Comparison of ENCODE assay signal across 25 mouse cellular contexts in genomic region chr14:20999617-21000016, GRCm38 (mm10).
"Had no signal": no experiment of that assay in that cellular context is flagged by ENCODE, and none has a peak within 500 bp of the region (broad histone marks: within the 10 kb centered on the region; RNA-seq: fewer than 3 reads in every experiment).

No protein-coding gene starts in this region.

- H3K36me3 ChIP-seq: hindbrain, embryonic 15.5 days had no signal

- H3K4me1 ChIP-seq: hindbrain, embryonic 15.5 days; kidney, embryonic 15.5 days; limb, embryonic 10.5 days; limb, embryonic 12.5 days had no signal

- DNase-seq: forebrain, postnatal 0 days; gastrocnemius, postnatal 14 days; gastrocnemius, postnatal 36 days; heart, adult 2 months; heart, postnatal 14 days; heart, postnatal 36 days; kidney, adult 18-20 months; kidney, adult 9 months; kidney, postnatal 10 days; kidney, postnatal 25 days; kidney, postnatal 4 days; layer of hippocampus, adult 9-11 months; liver; liver, embryonic 13.5 days had no signal

- H3K9ac ChIP-seq: forebrain, postnatal 0 days; heart, embryonic 13.5 days; heart, embryonic 15.5 days; hindbrain, embryonic 13.5 days; hindbrain, embryonic 15.5 days; kidney, embryonic 15.5 days; limb, embryonic 12.5 days; liver, embryonic 13.5 days; liver, embryonic 15.5 days had no signal

- ATAC-seq: forebrain, postnatal 0 days; hindbrain, postnatal 0 days had no signal

- H3K4me2 ChIP-seq: heart, embryonic 11.5 days; heart, embryonic 13.5 days; heart, embryonic 15.5 days; hindbrain, embryonic 13.5 days; hindbrain, embryonic 15.5 days; kidney, embryonic 15.5 days; limb, embryonic 12.5 days; liver, embryonic 13.5 days; liver, embryonic 15.5 days had no signal

- H3K27me3 ChIP-seq: heart, embryonic 13.5 days; heart, embryonic 15.5 days; hindbrain, embryonic 13.5 days; hindbrain, embryonic 15.5 days; kidney, embryonic 15.5 days; limb, embryonic 12.5 days; liver, embryonic 13.5 days; liver, embryonic 15.5 days had no signal

- H3K9me3 ChIP-seq: heart, embryonic 13.5 days; heart, embryonic 15.5 days; hindbrain, embryonic 13.5 days; hindbrain, embryonic 15.5 days; kidney, embryonic 15.5 days; limb, embryonic 10.5 days; limb, embryonic 12.5 days; liver, embryonic 13.5 days; liver, embryonic 15.5 days had no signal

- H3K4me3 ChIP-seq: heart, adult 2 months; heart, embryonic 13.5 days; heart, embryonic 15.5 days; hindbrain, embryonic 13.5 days; hindbrain, embryonic 15.5 days; kidney, embryonic 15.5 days; left cerebral cortex, adult 2 months; limb, embryonic 10.5 days; limb, embryonic 12.5 days; liver, embryonic 13.5 days; liver, embryonic 15.5 days had no signal

- H3K27ac ChIP-seq: heart, adult 2 months; heart, embryonic 13.5 days; heart, embryonic 15.5 days; hindbrain, embryonic 13.5 days; hindbrain, embryonic 15.5 days; hindbrain, postnatal 0 days; kidney, embryonic 15.5 days; left cerebral cortex, adult 2 months; limb, embryonic 10.5 days; limb, embryonic 12.5 days; liver, embryonic 13.5 days; liver, embryonic 15.5 days had no signal
